Mouse (Mus musculus) CH12F3 (cell line): ENCODE results near the gene Nkain4.

Experiments used
- in situ Hi-C: fragments of 300-500 bp; cut with MboI; formaldehyde crosslinking; loops from 2 replicates; pipeline ENCODE4 v1.14.3; 2020; ENCODE audit warnings: low sequenced_read_pairs

Nkain4 gene

DNA sequence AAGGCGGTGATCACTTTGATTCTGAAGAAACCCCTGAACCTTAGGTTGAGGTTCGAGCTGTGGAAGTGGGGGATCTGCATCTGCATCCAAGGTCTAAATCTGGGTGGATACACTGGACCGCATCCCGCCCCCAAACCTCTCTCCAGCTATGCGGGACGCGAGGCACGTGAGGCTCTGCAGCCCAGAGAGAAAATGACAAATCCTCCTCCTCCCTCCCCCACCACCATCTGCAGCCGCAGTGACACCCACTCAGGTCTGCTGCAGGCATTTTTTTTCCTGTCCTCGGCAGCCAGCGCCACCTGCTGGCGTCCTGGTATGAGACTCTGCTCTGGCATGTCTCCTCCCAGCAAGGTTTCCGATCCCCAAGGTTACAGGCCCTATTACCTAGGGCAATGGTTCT, 59.8 kb downstream of the Nkain4 start:
- in situ Hi-C loops = no loop called here

DNA sequence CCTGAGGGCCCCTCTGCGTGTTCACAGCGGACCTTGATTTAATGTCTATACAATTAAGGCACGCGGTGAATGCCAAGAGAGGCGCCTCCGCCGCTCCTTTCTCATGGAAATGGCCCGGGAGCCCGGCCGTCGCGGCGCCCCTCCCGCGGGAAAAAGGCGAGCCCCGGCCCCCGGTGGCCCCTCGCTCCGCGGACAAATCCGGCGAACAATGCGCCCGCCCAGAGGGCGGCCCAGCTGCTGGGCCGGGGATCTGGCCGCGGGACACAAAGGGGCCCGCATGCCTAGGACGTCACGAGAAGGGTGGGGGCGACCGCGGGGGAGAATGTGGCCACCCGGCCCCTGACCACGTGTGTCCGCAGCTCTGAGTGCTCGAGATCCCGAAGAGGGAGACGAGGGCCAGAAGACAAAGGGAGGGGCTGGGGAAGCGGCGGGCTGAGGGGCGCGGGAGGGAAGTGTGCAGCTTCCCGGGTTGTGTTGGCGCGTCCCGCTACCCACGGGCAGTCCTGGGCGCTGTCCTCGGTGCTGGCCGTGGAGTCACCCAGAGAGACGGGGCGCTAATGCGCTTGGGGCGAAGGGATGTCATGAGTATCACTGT, 60.4 kb downstream of the Nkain4 start:
- in situ Hi-C loops = no loop called here

DNA sequence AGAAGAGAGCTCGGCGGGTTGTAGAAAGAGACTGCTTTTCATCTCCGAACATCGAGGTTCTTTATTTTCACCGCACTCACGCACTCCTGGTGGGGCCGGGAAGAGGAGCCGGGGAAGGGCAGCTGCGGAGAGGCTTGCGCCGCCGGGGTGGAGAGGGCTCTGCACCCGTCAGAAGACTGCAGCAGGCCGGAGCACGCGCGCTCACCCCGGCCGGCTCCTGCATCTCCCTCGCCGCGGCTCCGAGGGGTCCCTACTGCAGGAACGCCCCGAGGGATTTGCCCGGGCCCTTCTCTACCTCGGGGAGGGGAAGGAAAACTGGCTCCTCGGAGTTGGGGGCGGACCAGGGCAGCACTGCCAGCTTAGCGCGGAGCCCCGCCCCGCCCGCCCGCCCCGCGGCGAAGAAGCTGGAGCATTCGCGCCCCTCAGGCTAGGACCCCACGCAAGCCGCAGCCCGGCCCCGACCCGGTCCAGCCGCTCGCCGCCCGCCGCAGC, 60.9 kb downstream of the Nkain4 start:
- in situ Hi-C loops = no loop called here

DNA sequence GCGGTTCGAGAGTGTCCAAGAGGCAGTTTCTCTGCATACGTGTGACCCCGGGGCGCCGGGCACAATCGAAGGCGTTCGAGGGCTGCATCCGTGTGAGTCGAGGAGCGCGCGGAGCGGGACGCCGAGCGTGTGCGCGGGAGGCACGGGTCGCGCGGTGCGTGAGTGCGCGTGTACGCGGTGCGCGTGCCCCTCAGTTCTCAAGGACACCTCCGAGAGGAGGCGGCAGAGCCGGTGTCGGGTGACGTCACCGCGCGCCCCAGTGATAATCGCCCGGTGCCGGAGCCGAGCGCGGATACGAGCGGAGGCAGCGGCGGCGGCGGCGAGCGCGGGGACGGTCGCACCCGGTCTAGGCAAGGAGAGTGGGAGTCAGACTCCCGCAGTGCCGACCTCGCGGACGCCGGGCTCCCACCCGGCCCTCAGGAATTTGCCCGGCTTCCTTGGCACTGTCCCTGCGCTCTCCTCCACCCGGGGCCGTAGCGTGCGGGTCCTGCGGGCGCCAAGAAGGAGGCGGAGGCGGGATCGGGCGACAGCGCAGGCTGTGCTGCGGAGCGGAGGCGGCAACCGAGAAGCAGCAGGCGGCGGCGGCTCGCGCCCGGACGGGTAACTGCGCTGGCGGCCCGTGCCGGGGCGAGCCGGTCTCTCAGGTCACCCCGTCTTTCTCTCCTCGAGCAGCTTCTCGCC, 61.5 kb downstream of the Nkain4 start:
- in situ Hi-C loops = no loop called here

DNA sequence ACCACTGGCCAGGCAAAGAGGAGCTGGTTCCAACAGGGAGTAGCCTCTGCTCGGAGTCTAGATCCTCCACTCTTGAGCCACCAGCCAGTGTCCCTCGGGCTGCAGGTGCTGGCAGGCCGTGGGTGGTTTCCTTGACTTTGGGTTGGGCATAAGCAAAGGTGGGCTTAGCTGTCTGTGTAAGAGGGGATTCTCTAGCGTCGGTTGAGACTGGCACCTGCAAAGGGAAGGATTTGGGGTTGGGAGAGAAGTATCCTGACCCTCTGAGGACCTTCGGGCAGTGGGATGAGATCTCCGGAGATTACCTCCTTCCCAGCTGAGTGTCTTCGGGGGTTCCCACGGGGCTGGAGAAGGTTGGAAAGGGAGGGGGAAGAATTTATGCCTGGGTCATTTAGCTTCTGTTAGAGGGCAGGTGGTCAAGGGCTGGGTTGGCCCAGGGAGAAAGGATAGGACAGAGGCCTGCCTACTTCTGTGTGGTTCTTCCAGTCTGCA, 62.6 kb downstream of the Nkain4 start:
- in situ Hi-C loops = no loop called here

DNA sequence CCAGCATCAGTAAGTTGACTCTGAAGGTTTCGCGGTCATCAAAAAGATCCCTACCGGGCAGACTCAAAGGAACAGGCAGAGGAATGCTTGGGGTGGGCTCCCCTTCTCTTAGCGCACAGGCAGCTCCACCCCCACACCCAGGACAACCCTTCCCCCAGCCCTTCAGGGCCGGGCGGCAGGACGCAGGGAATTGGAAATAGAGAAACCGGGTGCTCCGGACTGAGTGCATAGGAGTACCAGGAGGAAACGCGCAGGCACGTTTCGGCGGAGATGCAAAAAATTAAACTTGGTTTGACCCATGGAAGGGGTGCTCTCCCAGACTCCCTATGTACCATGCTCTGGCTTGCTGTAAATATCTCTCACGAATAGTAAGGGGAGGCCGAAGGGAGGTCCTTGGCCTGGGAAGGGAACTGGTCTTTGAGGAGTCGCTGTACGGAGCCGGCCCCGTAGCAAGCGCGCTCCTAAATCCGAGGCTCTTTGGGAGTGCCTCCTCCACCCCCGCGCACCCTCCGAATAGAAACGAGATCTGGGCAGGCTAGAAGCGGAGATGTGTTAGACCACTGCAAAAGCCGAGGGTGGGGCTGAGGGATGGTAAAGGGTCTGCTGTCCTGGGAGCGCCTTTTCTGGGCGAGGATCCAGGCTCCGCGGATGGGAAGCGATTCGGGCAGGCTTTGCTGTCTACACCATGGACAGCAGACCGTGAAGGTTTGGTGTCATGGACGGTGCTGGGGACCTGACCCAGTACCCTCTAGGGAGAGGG, 63.2 kb downstream of the Nkain4 start:
- in situ Hi-C loops = no loop called here

DNA sequence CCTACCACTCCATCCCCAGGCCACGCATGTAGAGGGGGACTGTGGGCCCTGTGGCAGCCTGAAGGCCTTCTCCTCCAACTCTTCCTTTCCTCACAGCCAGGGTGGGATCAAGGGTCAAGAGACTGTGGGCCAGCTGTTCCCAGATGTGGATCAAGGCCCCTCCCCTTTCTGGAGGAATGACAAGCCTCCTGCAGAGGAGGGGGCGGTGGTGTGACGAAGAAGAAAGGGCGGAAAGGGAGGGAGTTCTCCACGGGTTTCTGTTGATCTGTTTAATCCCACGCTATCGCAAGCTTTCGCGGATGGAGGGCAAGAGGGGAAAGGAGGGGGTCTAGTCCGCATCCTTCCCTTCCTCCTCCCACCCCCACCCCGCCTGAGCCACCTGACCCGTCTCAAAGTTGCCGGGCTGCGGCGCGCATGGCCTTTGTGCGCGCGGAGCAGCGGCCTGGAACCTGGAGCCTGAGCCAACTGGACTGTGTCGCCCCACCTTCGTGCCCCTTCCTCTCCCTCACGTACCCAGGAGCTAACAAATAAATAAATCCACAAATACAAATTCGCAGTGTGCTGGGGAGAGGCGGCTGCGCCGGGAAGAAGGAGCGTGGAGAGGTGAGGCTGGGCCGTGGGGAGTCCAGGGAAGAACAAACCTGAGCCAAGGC, 64.0 kb downstream of the Nkain4 start:
- in situ Hi-C loops = no loop called here

DNA sequence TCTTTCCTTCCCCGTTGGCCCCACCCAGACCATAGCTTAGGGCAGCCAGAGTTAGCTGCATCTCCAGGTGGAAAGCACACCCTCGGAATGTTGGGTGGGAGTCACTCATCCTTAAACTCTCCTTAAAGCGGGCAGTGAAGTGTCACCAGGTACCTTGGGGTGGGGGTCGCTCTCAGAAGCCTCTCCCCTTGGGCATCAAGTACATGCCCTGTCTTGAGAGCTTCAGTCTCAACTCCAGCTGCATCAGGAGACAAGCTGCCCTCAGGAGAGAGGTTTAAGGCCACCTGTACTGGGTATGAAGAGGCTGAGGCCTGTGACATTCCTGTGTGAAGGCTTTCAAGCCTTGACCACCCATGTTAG, 64.6 kb downstream of the Nkain4 start:
- in situ Hi-C loops = no loop called here

DNA sequence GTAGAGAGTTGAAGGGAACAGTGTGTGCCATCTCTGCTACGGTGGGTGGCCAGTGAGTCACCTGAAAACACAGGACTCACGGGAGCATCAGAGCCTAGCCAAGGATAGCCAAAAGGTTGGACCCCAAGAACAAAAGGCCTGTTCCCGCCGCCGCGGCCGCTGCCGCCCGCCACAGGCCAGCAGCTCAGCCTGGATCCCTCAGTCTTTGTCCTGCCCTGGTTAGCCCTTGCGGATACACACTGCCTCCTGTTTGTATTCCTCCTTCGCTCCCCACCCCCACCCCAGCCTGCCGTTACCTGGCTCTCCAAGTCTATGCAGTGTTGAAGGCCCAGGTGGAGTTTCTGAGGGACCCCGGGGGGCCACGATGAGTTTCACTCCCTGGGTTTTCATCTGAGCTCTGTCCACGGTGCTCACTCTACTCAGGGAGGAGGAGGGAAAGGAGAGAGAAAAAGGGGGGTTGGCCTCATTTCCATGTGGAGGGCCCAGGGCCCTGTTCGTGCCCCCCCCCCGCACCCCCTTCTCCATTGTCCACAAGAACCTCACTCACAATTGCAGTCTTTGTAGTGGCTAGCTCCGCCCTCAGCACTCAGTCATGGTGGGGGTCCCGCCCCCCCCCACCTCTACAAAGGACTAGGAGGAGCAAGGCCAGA, 65.1 kb downstream of the Nkain4 start:
- in situ Hi-C loops = no loop called here

DNA sequence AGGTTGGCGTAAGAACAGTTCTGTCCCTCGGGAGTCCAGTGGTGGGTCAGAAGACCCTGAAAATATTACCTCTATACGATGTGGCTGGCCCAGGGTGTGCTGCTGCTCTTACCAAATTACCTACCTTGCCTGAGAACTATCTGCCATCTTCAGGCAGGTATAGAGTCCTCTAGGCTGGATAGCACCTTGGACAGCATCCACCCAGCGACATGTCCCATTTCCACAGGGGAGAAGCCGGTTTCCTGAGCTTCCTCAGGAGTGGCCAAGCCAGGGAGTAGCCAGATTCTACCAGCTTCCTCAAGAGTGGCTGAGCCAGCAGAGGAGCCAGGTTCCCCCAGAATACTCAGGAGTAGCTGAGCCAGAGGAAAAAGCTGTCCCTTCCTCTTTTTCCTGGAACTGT, 69.2 kb downstream of the Nkain4 start:
- in situ Hi-C loops = no loop called here
